Mouse (Mus musculus): ENCODE results near the gene Prcp. TPM values are rescaled to one million over a fixed set of nuclear protein-coding genes. Genes with fewer than 3 reads are reported as not detected.

Gene Prcp
- polyA plus RNA-seq, 1 experiment = 9.9 TPM

- WGBS = 61% methylated on average over 5 of the region's 5 CpGs
- TF ChIP-seq POLR2A (IDR thresholded peaks at IDR 0.05; ENCODE audit: borderline replicate concordance, insufficient read depth, low read length) = no peak
- TF ChIP-seq CTCF (IDR thresholded peaks at IDR 0.05; ENCODE audit: borderline replicate concordance, insufficient read depth, low read depth, low read length) = no peak
- no peak for DNase-seq
- no peak overlapping the region for H3K4me3 ChIP-seq (replicated peaks; ENCODE audit: insufficient read depth, low read depth, low read length)
- no peak overlapping the region for H3K27ac ChIP-seq (ENCODE audit: insufficient read depth, low read length)
- no peaks in the 10 kb centered on the region for H3K27me3 ChIP-seq (ENCODE audit: control insufficient read depth, insufficient read depth, low read length)
- H3K4me1 ChIP-seq (ENCODE audit: control insufficient read depth, insufficient read depth, low read length) = no peaks in the 10 kb centered on the region
Observed at GRCm38 (mm10) chr7:92936747-92937146, 62.5 kb downstream of the Prcp start.

GRCm38 (mm10) chr7:92937955-92938354 is 63.7 kb downstream of the Prcp start:
- Histone ChIP-seq H3K4me1 (ENCODE audit: control insufficient read depth, insufficient read depth, low read length) (no peaks in the 10 kb centered on the region), H3K27ac (ENCODE audit: insufficient read depth, low read length) (no peak overlapping the region), H3K4me3 (replicated peaks; ENCODE audit: insufficient read depth, low read depth, low read length) (no peak overlapping the region), H3K27me3 (ENCODE audit: control insufficient read depth, insufficient read depth, low read length) (no peaks in the 10 kb centered on the region)
- 27% methylated on average over 6 of the region's 6 CpGs for WGBS
- peak; percentile 19; the same call in 1 of the 2 replicates for TF ChIP-seq CTCF (IDR thresholded peaks at IDR 0.05; ENCODE audit: borderline replicate concordance, insufficient read depth, low read depth, low read length)
- TF ChIP-seq POLR2A (IDR thresholded peaks at IDR 0.05; ENCODE audit: borderline replicate concordance, insufficient read depth, low read length) = no peak
- DNase-seq = peak; percentile 9 to 14

- Histone ChIP-seq H3K27me3 (ENCODE audit: control insufficient read depth, insufficient read depth, low read length) (no peaks in the 10 kb centered on the region), H3K4me3 (replicated peaks; ENCODE audit: insufficient read depth, low read depth, low read length) (no peak overlapping the region), H3K27ac (ENCODE audit: insufficient read depth, low read length) (no peak overlapping the region), H3K4me1 (ENCODE audit: control insufficient read depth, insufficient read depth, low read length) (no peaks in the 10 kb centered on the region)
- no peak for DNase-seq
- TF ChIP-seq CTCF (IDR thresholded peaks at IDR 0.05; ENCODE audit: borderline replicate concordance, insufficient read depth, low read depth, low read length) (no peak), POLR2A (IDR thresholded peaks at IDR 0.05; ENCODE audit: borderline replicate concordance, insufficient read depth, low read length) (no peak)
- 66% methylated on average over 5 of the region's 5 CpGs for WGBS
Observed at GRCm38 (mm10) chr7:92939776-92940175, 65.5 kb downstream of the Prcp start.

DNA sequence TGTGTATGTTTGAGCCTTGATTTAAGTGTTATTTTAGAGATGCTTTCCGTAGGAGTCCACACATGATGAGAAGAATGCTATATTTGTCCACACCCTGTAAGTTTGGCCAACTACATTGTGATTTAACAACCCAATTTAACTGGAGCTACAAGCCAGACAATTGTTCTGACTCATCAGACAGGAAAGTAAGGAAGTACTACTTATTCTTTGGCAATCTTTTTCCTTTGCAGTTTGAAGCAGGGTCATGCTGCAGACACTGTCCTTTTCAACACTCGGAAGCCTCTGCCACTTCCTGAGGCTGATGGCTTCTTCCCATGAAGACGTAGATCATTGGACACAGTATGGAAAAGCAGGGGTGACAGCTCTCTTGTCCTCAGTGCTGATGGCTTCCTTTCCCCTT is 76.5 kb downstream of the Prcp start:
- WGBS = 77% methylated on average over 3 of the region's 3 CpGs
- TF ChIP-seq CTCF (IDR thresholded peaks at IDR 0.05; ENCODE audit: borderline replicate concordance, insufficient read depth, low read depth, low read length) = no peak
- TF ChIP-seq POLR2A (IDR thresholded peaks at IDR 0.05; ENCODE audit: borderline replicate concordance, insufficient read depth, low read length) = no peak
- Histone ChIP-seq H3K4me1 (ENCODE audit: control insufficient read depth, insufficient read depth, low read length) (no peaks in the 10 kb centered on the region), H3K27me3 (ENCODE audit: control insufficient read depth, insufficient read depth, low read length) (no peaks in the 10 kb centered on the region), H3K4me3 (replicated peaks; ENCODE audit: insufficient read depth, low read depth, low read length) (no peak overlapping the region), H3K27ac (ENCODE audit: insufficient read depth, low read length) (no peak overlapping the region)
- no peak for DNase-seq

- TF ChIP-seq CTCF (IDR thresholded peaks at IDR 0.05; ENCODE audit: borderline replicate concordance, insufficient read depth, low read depth, low read length) = no peak
- no peak for TF ChIP-seq POLR2A (IDR thresholded peaks at IDR 0.05; ENCODE audit: borderline replicate concordance, insufficient read depth, low read length)
- H3K27me3 ChIP-seq (ENCODE audit: control insufficient read depth, insufficient read depth, low read length) = no peaks in the 10 kb centered on the region
- WGBS = 75% methylated on average over 2 of the region's 2 CpGs
- DNase-seq = no peak
- no peak overlapping the region for H3K27ac ChIP-seq (ENCODE audit: insufficient read depth, low read length)
- no peaks in the 10 kb centered on the region for H3K4me1 ChIP-seq (ENCODE audit: control insufficient read depth, insufficient read depth, low read length)
- H3K4me3 ChIP-seq (replicated peaks; ENCODE audit: insufficient read depth, low read depth, low read length) = no peak overlapping the region
Observed at GRCm38 (mm10) chr7:92952210-92952609, 77.9 kb downstream of the Prcp start.

DNA sequence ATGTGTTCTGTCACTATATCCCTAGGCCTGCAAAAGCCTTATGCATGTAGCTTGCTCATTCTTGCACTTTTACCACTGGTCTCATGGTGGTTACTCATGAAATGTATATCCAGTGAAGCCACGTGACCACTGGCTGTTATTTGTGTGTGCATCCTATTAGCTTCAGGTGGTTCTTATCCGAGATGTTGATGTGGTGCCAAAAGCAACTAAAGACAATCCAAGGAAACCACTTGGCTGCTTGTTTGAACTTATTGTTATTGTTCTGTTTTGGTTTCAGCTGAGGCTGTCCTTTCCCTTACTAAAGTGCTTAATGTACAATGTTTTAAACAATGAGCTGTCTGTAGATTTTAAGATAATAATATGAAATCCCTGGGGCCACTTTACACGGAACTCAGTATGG is 85.5 kb downstream of the Prcp start:
- TF ChIP-seq POLR2A (IDR thresholded peaks at IDR 0.05; ENCODE audit: borderline replicate concordance, insufficient read depth, low read length) = no peak
- no peak for TF ChIP-seq CTCF (IDR thresholded peaks at IDR 0.05; ENCODE audit: borderline replicate concordance, insufficient read depth, low read depth, low read length)
- 60% methylated on average over 3 of the region's 3 CpGs for WGBS

DNA sequence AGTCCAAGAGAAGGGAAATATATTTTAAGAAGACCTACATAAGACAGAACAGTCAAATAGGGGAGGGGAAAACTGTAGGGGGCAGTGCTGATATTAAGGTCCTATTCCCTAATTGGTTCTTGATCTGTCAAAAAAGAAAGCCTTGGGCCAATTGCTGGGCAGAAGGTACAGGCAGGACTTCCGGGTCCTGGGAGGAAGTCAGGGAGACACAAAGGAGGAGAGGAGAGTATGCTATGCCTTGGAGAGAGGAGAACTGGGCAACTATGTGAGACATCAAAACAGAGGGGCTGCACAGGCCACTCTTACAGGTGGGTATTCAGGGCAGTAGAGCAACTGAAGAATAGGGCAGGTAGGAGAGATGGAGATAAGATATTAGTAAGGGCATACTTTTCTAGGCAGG is 87.6 kb downstream of the Prcp start:
- no peak for DNase-seq
- Histone ChIP-seq H3K27me3 (ENCODE audit: control insufficient read depth, insufficient read depth, low read length) (no peaks in the 10 kb centered on the region), H3K4me1 (ENCODE audit: control insufficient read depth, insufficient read depth, low read length) (no peaks in the 10 kb centered on the region), H3K4me3 (replicated peaks; ENCODE audit: insufficient read depth, low read depth, low read length) (no peak overlapping the region), H3K27ac (ENCODE audit: insufficient read depth, low read length) (no peak overlapping the region)
- 37% methylated on average over 1 of the region's 1 CpGs for WGBS
- no peak for TF ChIP-seq POLR2A (IDR thresholded peaks at IDR 0.05; ENCODE audit: borderline replicate concordance, insufficient read depth, low read length)
- no peak for TF ChIP-seq CTCF (IDR thresholded peaks at IDR 0.05; ENCODE audit: borderline replicate concordance, insufficient read depth, low read depth, low read length)

More for the DNA sequence above, 85.5 kb downstream of the Prcp start:
- no peak for DNase-seq
- Histone ChIP-seq H3K4me3 (replicated peaks; ENCODE audit: insufficient read depth, low read depth, low read length) (no peak overlapping the region), H3K4me1 (ENCODE audit: control insufficient read depth, insufficient read depth, low read length) (no peaks in the 10 kb centered on the region), H3K27ac (ENCODE audit: insufficient read depth, low read length) (no peak overlapping the region), H3K27me3 (ENCODE audit: control insufficient read depth, insufficient read depth, low read length) (no peaks in the 10 kb centered on the region)

- WGBS = 76% methylated on average over 3 of the region's 3 CpGs
- H3K4me3 ChIP-seq (replicated peaks; ENCODE audit: insufficient read depth, low read depth, low read length) = no peak overlapping the region
- DNase-seq = peak in 1 of 2 experiments; percentile 63
- no peak overlapping the region for H3K27ac ChIP-seq (ENCODE audit: insufficient read depth, low read length)
- no peaks in the 10 kb centered on the region for H3K27me3 ChIP-seq (ENCODE audit: control insufficient read depth, insufficient read depth, low read length)
- H3K4me1 ChIP-seq (ENCODE audit: control insufficient read depth, insufficient read depth, low read length) = no peaks in the 10 kb centered on the region
- TF ChIP-seq POLR2A (IDR thresholded peaks at IDR 0.05; ENCODE audit: borderline replicate concordance, insufficient read depth, low read length) (no peak), CTCF (IDR thresholded peaks at IDR 0.05; ENCODE audit: borderline replicate concordance, insufficient read depth, low read depth, low read length) (peak; percentile 32; the same call in 1 of the 2 replicates)
Observed at GRCm38 (mm10) chr7:92964754-92965501, 90.7 kb downstream of the Prcp start.
